Mouse (Mus musculus): ENCODE measurements around the gene Vhl. TPM values are rescaled to one million over a fixed set of nuclear protein-coding genes. Genes with fewer than 3 reads are reported as not detected.

The Vhl gene
- total RNA-seq (2023), result 10 to 100 TPM; 27.2 to 34.6 TPM

DNA sequence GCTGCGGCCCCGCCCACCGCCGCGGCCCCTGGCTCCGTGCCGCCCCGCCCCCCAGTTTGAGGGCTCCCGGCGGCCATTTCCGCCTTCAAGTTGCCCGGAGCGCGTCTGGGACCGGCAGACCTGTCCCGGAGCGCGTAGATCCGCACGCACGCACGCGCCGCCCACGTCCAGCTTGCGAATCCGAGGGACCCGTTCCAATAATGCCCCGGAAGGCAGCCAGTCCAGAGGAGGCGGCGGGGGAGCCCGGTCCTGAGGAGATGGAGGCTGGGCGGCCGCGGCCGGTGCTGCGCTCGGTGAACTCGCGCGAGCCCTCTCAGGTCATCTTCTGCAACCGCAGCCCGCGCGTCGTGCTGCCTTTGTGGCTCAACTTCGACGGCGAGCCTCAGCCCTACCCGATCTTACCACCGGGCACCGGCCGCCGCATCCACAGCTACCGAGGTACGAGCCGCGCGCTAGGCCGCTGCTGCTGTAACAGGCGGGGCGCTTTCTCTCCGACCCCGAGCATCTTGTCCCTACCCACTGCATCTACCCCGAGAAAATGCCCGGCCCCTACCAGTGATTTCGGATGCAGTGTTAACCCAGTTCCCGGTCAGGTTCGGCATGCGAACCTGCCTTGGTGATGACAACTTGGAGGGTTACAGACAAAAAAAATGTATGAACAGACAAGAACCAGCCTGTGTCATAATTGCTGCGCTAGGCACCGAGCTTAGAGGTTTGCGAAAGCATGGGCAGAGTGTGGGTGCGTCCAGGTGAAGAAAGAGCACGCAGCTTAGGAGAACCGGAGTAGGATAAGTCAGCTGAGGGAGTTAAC, at the start of gene Vhl:
Gene Vhl (plus strand): TSS at position 19 of the 811 bp plus-strand sequence.

DNA sequence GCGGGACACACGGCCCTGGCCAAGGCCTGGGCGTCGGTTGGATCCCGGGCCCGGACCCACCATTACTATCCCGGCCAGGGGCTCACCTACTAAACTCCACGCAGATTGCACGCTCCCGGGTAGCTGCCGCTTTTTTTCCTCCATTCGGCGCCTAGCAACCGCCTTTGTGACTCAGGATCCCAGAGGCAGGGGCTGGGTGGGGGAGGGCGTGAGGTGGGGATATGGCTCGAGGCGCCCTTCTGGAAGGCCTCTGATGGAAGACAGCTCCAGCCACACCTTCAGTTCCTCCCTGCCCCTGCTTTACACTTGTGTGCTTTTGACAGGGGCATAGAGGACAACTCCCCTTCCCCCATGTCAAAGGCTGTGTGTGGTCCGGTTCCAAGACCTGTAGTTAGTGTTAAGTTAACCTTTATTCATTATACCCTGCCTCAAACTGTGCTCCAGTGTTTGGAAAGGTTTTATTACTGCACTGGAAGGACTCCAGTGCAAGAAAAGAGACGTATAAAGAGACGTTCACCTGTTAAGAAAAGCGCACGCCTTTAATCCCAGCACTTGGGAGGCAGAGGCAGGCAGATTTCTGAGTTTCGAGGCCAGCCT, 23.1 kb upstream of the Vhl start, which contains the start of gene Fancd2os:
Gene Fancd2os (minus strand): TSS at position 173 of the 597 bp plus-strand sequence.

GRCm38 (mm10) chr6:113604432-113605223, 19.1 kb upstream of the Vhl start, which contains the start of gene Brk1:
Gene Brk1, plus strand, starts transcription at chr6:113604772.

GRCm38 (mm10) chr6:113638302-113639040, 14.7 kb downstream of the Vhl start, which contains the start of gene Irak2:
Gene Irak2, plus strand, starts transcription at chr6:113638467.

Other genes with a start within 250 kb of the Vhl start
- gene Tada3, start 246.1 kb upstream of the Vhl start, total RNA-seq (2023), result 10 to 100 TPM; 26.7 to 30.5 TPM
- gene Arpc4, start 245.8 kb upstream of the Vhl start, total RNA-seq (2023), result 100 to 1,000 TPM; 262 to 268 TPM
- 10 to 100 TPM; 44.8 to 59.3 TPM for gene Ttll3, start 234.7 kb upstream of the Vhl start, total RNA-seq (2023)
- gene Rpusd3, start 204.6 kb upstream of the Vhl start, total RNA-seq (2023), result 10 to 100 TPM; 15.3 to 17.0 TPM
- not detected for gene Cidec, start 188.2 kb upstream of the Vhl start, total RNA-seq (2023)
- 10 to 100 TPM; 18.3 to 23.0 TPM for gene Jagn1, start 181.4 kb upstream of the Vhl start, total RNA-seq (2023)
- gene Il17re, start 165.5 kb upstream of the Vhl start, total RNA-seq (2023), result not detected
- gene Il17rc, start 152.5 kb upstream of the Vhl start, total RNA-seq (2023), result under 1 TPM in 1 of 2 experiments, not detected in 1; 0.42 TPM
- gene Creld1, start 140.7 kb upstream of the Vhl start, total RNA-seq (2023), result 10 to 100 TPM; 19.6 to 20.8 TPM
- under 1 TPM; 0.32 to 0.47 TPM for gene Prrt3, start 122.0 kb upstream of the Vhl start, total RNA-seq (2023)
- gene Emc3, start 92.3 kb upstream of the Vhl start, total RNA-seq (2023), result 10 to 100 TPM; 76.8 to 77.6 TPM
- gene Fancd2, start 92.3 kb upstream of the Vhl start, total RNA-seq (2023), result 1 to 10 TPM in 1 of 2 experiments, under 1 TPM in 1; 0.80 to 1.7 TPM
- not detected for gene Fancd2os, start 23.2 kb upstream of the Vhl start, total RNA-seq (2023)
- gene Brk1, start 19.2 kb upstream of the Vhl start, total RNA-seq (2023), result 100 to 1,000 TPM; 117 to 135 TPM
- 100 to 1,000 TPM; 172 to 175 TPM for gene Irak2, start 14.5 kb downstream of the Vhl start, total RNA-seq (2023)
- 100 to 1,000 TPM; 170 to 189 TPM for gene Tatdn2, start 73.1 kb downstream of the Vhl start, total RNA-seq (2023)
- gene Ghrl, start 95.9 kb downstream of the Vhl start, total RNA-seq (2023), result 1 to 10 TPM; 1.9 to 4.0 TPM
- 100 to 1,000 TPM in 1 of 2 experiments, 10 to 100 TPM in 1; 96.2 to 106 TPM for gene Sec13, start 116.8 kb downstream of the Vhl start, total RNA-seq (2023)